Mouse (Mus musculus): Measurements from ENCODE around the gene Kcnj5.

GRCm38 (mm10) chr9:32320167-32320566, 24.0 kb downstream of the Kcnj5 start:
- no peak for TF ChIP-seq CTCF (IDR thresholded peaks at IDR 0.05; ENCODE audit: low read depth, low read length)
- no peak for TF ChIP-seq GATA1 (IDR thresholded peaks at IDR 0.05; ENCODE audit: borderline replicate concordance, low read length)
- no peak for TF ChIP-seq TAL1 (conservative IDR thresholded peaks at IDR 0.05; ENCODE audit: low read depth, low read length)
